Mouse (Mus musculus): ENCODE data around the gene Mroh3. TPM values are rescaled to one million over a fixed set of nuclear protein-coding genes. Genes with fewer than 3 reads are reported as not detected.

Mroh3 gene
- polyA plus RNA-seq, 1 experiment from 2014 or later: 0.41 TPM

DNA sequence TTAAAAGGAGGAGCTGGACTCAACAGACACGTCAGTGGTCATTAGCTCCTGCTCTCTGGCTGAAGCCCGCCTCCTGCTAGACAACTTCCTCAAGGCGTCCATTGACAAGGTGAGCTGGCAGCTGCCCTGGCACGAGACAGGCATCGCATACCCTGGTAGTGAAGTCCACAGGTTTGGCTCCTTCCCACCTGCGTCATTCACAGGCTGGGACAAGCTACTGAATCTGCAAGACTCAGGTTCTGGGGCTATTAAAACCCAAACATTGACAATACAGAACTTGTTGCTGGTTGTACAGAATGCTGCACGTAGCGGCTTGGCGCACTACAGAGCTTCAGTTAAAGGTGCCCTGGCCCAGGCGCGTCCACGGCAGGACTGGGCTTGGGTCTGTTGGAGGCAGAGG, 52.3 kb downstream of the Mroh3 start:
- Histone ChIP-seq H3K9ac (ENCODE audit: low read length) (no peak overlapping the region), H3K4me2 (ENCODE audit: low read depth, low read length, severe bottlenecking) (no peak overlapping the region), H3K27ac (ENCODE audit: low read depth, low read length) (no peak overlapping the region), H3K9me3 (ENCODE audit: control insufficient read depth, low read length) (no peaks in the 10 kb centered on the region), H3K4me1 (replicated peaks; ENCODE audit: control insufficient read depth, insufficient read depth, low read length) (no peaks in the 10 kb centered on the region), H3K4me3 (ENCODE audit: low read depth, low read length) (no peak overlapping the region), H3K27me3 (ENCODE audit: control insufficient read depth, insufficient read depth, low read length) (no peaks in the 10 kb centered on the region), H3K36me3 (ENCODE audit: control insufficient read depth, insufficient read depth, low read length) (peaks cover 2% of the 10 kb centered on the region)
- ATAC-seq (replicated peaks; ENCODE audit: low FRiP score) (no peak), DNase-seq (ENCODE audit: low spot score) (no peak)
- WGBS: 89% methylated on average over 12 of the region's 12 CpGs

DNA sequence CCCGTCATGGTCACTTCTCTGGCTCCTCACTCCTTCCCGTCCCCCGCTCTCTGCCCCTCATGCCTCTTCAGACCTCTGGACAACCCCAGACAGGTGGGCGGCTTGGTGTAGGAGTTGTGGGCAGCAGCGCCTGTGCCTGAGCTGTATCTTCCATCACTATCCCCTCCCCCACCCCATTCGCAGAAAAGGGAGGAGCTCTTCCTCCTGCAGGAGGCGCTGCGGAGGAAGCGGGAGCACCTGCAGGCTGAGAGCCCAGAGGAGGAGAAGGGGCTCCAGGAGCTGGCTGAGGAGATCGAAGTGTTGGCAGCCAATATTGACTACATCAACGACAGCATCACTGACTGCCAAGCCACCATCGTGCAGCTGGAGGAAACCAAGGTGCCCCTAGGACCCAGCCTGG, 52.8 kb downstream of the Mroh3 start:
- H3K9ac ChIP-seq (ENCODE audit: low read length): no peak overlapping the region
- H3K36me3 ChIP-seq (ENCODE audit: control insufficient read depth, insufficient read depth, low read length): peaks cover 2% of the 10 kb centered on the region
- no peak overlapping the region for H3K27ac ChIP-seq (ENCODE audit: low read depth, low read length)
- H3K9me3 ChIP-seq (ENCODE audit: control insufficient read depth, low read length): no peaks in the 10 kb centered on the region
- H3K27me3 ChIP-seq (ENCODE audit: control insufficient read depth, insufficient read depth, low read length): no peaks in the 10 kb centered on the region
- no peak overlapping the region for H3K4me2 ChIP-seq (ENCODE audit: low read depth, low read length, severe bottlenecking)
- ATAC-seq (replicated peaks; ENCODE audit: low FRiP score): no peak
- 50% methylated on average over 12 of the region's 12 CpGs for WGBS
- no peaks in the 10 kb centered on the region for H3K4me1 ChIP-seq (replicated peaks; ENCODE audit: control insufficient read depth, insufficient read depth, low read length)
- H3K4me3 ChIP-seq (ENCODE audit: low read depth, low read length): no peak overlapping the region
- no peak for DNase-seq (ENCODE audit: low spot score)

DNA sequence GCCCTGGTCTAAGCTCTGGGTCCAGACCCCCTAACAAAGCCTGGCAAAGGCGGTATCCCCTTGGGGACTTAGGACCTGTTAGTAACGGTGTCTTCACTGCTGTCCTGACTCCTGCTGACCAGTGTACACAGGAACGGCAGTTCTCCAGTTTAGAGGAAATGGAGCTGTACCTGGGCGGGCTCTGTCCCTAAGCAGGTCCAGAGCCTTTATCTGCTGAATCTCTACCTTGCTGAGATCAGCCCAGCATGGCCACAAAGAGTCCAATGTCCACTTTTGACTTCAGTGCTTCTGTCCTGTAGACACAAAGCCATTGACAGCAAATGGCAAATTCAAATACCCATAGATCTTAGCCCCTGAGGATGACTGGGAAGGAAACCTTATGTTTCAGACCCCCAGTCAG, 55.7 kb downstream of the Mroh3 start:
- ATAC-seq (replicated peaks; ENCODE audit: low FRiP score) (no peak), DNase-seq (ENCODE audit: low spot score) (no peak)
- Histone ChIP-seq H3K36me3 (ENCODE audit: control insufficient read depth, insufficient read depth, low read length) (peaks cover 2% of the 10 kb centered on the region), H3K4me2 (ENCODE audit: low read depth, low read length, severe bottlenecking) (no peak overlapping the region), H3K27me3 (ENCODE audit: control insufficient read depth, insufficient read depth, low read length) (no peaks in the 10 kb centered on the region), H3K27ac (ENCODE audit: low read depth, low read length) (no peak overlapping the region), H3K4me3 (ENCODE audit: low read depth, low read length) (no peak overlapping the region), H3K9ac (ENCODE audit: low read length) (no peak overlapping the region), H3K4me1 (replicated peaks; ENCODE audit: control insufficient read depth, insufficient read depth, low read length) (no peaks in the 10 kb centered on the region), H3K9me3 (ENCODE audit: control insufficient read depth, low read length) (no peaks in the 10 kb centered on the region)
- WGBS: 93% methylated on average over 4 of the region's 4 CpGs

DNA sequence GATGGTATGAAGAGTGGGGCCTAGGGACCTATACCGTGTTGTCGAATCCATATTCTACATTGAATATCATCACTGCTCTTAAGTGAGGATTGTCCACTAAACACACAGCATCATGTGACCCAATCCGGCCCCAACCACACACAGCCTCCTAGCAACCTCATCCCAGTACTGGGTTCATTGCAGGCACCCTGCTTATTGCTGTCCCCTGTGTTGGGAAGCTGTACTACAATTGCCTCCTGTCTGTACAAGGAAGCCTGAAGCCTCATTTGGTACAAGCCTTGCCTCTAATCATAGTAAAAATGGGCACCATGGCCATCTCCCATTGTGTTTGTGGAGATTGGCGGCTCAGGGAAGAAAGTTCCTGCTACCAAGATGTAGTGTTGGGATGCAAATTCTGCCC, 56.3 kb downstream of the Mroh3 start:
- Histone ChIP-seq H3K9me3 (ENCODE audit: control insufficient read depth, low read length) (no peaks in the 10 kb centered on the region), H3K27ac (ENCODE audit: low read depth, low read length) (no peak overlapping the region), H3K4me1 (replicated peaks; ENCODE audit: control insufficient read depth, insufficient read depth, low read length) (no peaks in the 10 kb centered on the region), H3K4me3 (ENCODE audit: low read depth, low read length) (no peak overlapping the region), H3K4me2 (ENCODE audit: low read depth, low read length, severe bottlenecking) (no peak overlapping the region), H3K27me3 (ENCODE audit: control insufficient read depth, insufficient read depth, low read length) (no peaks in the 10 kb centered on the region), H3K36me3 (ENCODE audit: control insufficient read depth, insufficient read depth, low read length) (peaks cover 2% of the 10 kb centered on the region), H3K9ac (ENCODE audit: low read length) (no peak overlapping the region)
- 95% methylated on average over 4 of the region's 4 CpGs for WGBS
- DNase-seq (ENCODE audit: low spot score): no peak
- no peak for ATAC-seq (replicated peaks; ENCODE audit: low FRiP score)

DNA sequence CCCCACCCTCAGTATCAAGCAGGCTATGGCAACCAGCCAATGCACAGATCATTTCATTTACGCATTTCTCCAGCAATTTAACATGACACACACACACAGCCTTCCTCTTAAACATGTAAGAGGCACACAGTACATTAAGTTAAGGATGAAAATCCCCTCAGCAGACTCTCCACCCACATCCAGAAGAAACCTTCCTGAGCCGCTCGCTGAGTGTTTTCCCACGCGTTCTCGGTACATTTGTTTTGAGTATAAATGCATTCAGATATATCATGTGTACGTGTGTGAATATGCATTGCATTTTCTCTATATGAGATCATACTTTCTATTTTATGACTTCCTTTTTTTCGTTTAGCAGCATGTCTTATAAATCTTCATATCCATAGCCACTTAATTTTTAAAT, 61.3 kb downstream of the Mroh3 start:
- Histone ChIP-seq H3K4me1 (replicated peaks; ENCODE audit: control insufficient read depth, insufficient read depth, low read length) (no peaks in the 10 kb centered on the region), H3K27me3 (ENCODE audit: control insufficient read depth, insufficient read depth, low read length) (no peaks in the 10 kb centered on the region), H3K9ac (ENCODE audit: low read length) (no peak overlapping the region), H3K36me3 (ENCODE audit: control insufficient read depth, insufficient read depth, low read length) (no peaks in the 10 kb centered on the region; the same call in none of the 2 replicates), H3K4me2 (ENCODE audit: low read depth, low read length, severe bottlenecking) (no peak overlapping the region), H3K9me3 (ENCODE audit: control insufficient read depth, low read length) (no peaks in the 10 kb centered on the region), H3K27ac (ENCODE audit: low read depth, low read length) (no peak overlapping the region), H3K4me3 (ENCODE audit: low read depth, low read length) (no peak overlapping the region)
- ATAC-seq (replicated peaks; ENCODE audit: low FRiP score) (no peak), DNase-seq (ENCODE audit: low spot score) (no peak)
- WGBS: 93% methylated on average over 8 of the region's 8 CpGs

DNA sequence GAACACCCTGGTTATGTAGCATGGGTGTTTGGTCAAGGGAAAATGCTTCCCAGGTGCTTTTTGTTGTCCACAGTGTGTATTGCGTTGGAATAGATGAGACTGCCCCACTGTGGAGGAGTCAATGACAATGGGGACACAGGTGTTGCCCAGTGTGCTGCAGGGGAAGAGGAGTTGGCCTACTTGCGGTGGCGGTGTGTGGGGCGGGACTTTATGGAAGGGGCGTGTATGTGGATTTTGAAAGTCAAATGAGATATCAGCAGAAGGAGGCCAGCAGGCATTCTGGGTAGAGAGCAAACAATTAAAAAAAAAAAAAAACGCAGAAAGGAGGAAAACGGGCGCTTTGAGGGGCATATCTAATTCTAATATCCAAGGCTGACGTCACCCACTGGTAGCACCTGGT, 62.9 kb downstream of the Mroh3 start:
- no peak for DNase-seq (ENCODE audit: low spot score)
- H3K4me1 ChIP-seq (replicated peaks; ENCODE audit: control insufficient read depth, insufficient read depth, low read length): no peaks in the 10 kb centered on the region
- no peak for ATAC-seq (replicated peaks; ENCODE audit: low FRiP score)
- H3K4me3 ChIP-seq (ENCODE audit: low read depth, low read length): no peak overlapping the region
- no peak overlapping the region for H3K27ac ChIP-seq (ENCODE audit: low read depth, low read length)
- H3K36me3 ChIP-seq (ENCODE audit: control insufficient read depth, insufficient read depth, low read length): no peaks in the 10 kb centered on the region; the same call in none of the 2 replicates
- 91% methylated on average over 9 of the region's 9 CpGs for WGBS
- H3K4me2 ChIP-seq (ENCODE audit: low read depth, low read length, severe bottlenecking): no peak overlapping the region
- H3K9ac ChIP-seq (ENCODE audit: low read length): no peak overlapping the region
- no peaks in the 10 kb centered on the region for H3K27me3 ChIP-seq (ENCODE audit: control insufficient read depth, insufficient read depth, low read length)
- H3K9me3 ChIP-seq (ENCODE audit: control insufficient read depth, low read length): no peaks in the 10 kb centered on the region

DNA sequence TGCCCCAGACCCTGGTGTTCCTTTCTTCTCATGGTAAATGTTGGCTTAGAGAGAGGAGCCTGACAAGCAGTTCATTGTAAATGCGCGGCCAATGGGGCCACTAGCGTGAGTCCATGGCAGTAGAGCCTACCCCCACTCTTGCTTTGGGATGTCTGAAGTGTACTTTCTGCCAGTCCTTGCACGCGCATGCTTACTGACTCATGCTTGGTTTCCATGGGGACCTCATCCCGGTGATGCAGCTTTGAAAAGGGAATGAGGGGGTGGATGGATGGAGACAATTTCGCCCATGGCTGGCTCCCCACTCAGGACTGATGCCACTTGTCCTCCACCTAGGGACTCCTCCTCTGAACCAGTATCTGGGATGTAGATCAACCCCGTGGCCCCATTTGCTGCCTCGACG, 69.1 kb downstream of the Mroh3 start:
- Histone ChIP-seq H3K4me2 (ENCODE audit: low read depth, low read length, severe bottlenecking) (no peak overlapping the region), H3K27ac (ENCODE audit: low read depth, low read length) (no peak overlapping the region), H3K27me3 (ENCODE audit: control insufficient read depth, insufficient read depth, low read length) (no peaks in the 10 kb centered on the region), H3K4me1 (replicated peaks; ENCODE audit: control insufficient read depth, insufficient read depth, low read length) (peaks cover 21% of the 10 kb centered on the region; the same call in 1 of the 2 replicates), H3K36me3 (ENCODE audit: control insufficient read depth, insufficient read depth, low read length) (no peaks in the 10 kb centered on the region; the same call in 1 of the 2 replicates), H3K4me3 (ENCODE audit: low read depth, low read length) (no peak overlapping the region), H3K9me3 (ENCODE audit: control insufficient read depth, low read length) (no peaks in the 10 kb centered on the region), H3K9ac (ENCODE audit: low read length) (no peak overlapping the region)
- ATAC-seq (replicated peaks; ENCODE audit: low FRiP score): no peak
- DNase-seq (ENCODE audit: low spot score): no peak
- 74% methylated on average over 10 of the region's 10 CpGs for WGBS

DNA sequence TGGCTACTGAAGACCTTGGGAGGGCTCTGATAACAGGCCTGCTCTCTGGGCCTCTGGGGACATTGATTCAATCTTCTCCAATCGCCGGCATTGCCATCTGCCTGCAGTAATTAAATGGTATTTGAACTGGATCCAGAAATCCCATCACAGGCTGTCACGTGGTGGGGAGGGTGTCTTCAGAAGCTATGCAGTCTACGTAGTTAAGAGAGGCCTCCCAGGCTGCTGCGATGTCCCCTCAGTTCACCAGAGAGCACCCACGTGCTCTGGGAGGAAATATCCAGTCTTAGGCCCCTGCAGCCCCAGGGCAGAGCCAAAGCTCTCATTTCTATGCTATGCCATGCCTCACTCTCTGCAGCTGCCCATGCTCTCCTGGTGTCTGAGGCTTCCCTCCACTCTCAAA, 70.3 kb downstream of the Mroh3 start:
- WGBS: 58% methylated on average over 6 of the region's 6 CpGs
- H3K27me3 ChIP-seq (ENCODE audit: control insufficient read depth, insufficient read depth, low read length): no peaks in the 10 kb centered on the region
- ATAC-seq (replicated peaks; ENCODE audit: low FRiP score) (no peak), DNase-seq (ENCODE audit: low spot score) (no peak)
- H3K36me3 ChIP-seq (ENCODE audit: control insufficient read depth, insufficient read depth, low read length): no peaks in the 10 kb centered on the region
- no peaks in the 10 kb centered on the region for H3K9me3 ChIP-seq (ENCODE audit: control insufficient read depth, low read length)
- H3K4me2 ChIP-seq (ENCODE audit: low read depth, low read length, severe bottlenecking): no peak overlapping the region
- no peak overlapping the region for H3K9ac ChIP-seq (ENCODE audit: low read length)
- no peak overlapping the region; the same call in 1 of the 2 replicates for H3K27ac ChIP-seq (ENCODE audit: low read depth, low read length)
- no peak overlapping the region for H3K4me3 ChIP-seq (ENCODE audit: low read depth, low read length)
- H3K4me1 ChIP-seq (replicated peaks; ENCODE audit: control insufficient read depth, insufficient read depth, low read length): peaks cover 29% of the 10 kb centered on the region; the same call in 1 of the 2 replicates

DNA sequence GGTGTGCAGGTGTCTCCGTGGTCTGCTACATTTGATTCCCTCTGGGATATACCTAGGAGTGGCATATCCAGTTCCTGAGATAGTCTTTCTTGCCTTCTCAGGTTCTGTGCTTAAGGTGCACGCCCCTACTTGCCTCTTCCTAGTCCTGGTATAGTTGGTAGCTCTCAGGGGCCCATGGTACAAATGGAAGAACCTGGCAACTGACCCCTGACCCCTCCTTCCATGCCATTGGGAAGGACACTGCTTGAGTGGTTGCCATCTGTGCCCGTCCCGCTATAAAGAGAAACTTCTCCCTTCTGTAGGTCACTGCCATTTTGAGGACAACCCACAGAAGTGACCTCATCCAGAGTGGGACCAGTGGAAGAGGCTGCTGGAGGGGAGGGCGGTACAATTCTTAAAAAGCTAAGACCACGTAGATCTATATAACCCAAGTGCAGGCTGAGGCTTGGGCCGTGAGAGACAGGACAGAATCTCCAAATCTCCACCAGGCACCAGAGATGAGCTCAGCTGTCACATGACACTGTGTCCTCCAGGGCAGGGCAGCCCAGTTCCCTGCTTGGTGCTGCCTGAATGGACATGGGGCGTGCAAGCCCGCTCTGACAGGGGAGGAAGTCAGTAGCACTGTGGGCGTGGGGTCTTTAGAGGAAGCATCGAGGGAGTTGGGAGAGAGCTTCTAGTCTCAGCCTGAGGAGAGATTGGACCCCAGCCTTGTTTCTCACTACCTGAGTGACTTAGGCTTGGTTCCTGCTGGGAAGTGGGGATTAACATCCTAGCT, 71.3 kb downstream of the Mroh3 start:
- H3K9ac ChIP-seq (ENCODE audit: low read length): no peak overlapping the region
- no peak overlapping the region for H3K4me3 ChIP-seq (ENCODE audit: low read depth, low read length)
- DNase-seq (ENCODE audit: low spot score) (no peak), ATAC-seq (replicated peaks; ENCODE audit: low FRiP score) (no peak)
- no peaks in the 10 kb centered on the region for H3K9me3 ChIP-seq (ENCODE audit: control insufficient read depth, low read length)
- H3K36me3 ChIP-seq (ENCODE audit: control insufficient read depth, insufficient read depth, low read length): no peaks in the 10 kb centered on the region
- no peak overlapping the region for H3K4me2 ChIP-seq (ENCODE audit: low read depth, low read length, severe bottlenecking)
- H3K27ac ChIP-seq (ENCODE audit: low read depth, low read length): no peak overlapping the region
- WGBS: 86% methylated on average over 11 of the region's 11 CpGs
- H3K4me1 ChIP-seq (replicated peaks; ENCODE audit: control insufficient read depth, insufficient read depth, low read length): peaks cover 33% of the 10 kb centered on the region; the same call in 1 of the 2 replicates
- no peaks in the 10 kb centered on the region for H3K27me3 ChIP-seq (ENCODE audit: control insufficient read depth, insufficient read depth, low read length)
